Mouse (Mus musculus): ENCODE data around the gene Fam71e2. TPM values are rescaled to one million over a fixed set of nuclear protein-coding genes. Genes with fewer than 3 reads are reported as not detected.

Gene Fam71e2
- polyA plus RNA-seq, 1 experiment from 2014 or later = not detected

DNA sequence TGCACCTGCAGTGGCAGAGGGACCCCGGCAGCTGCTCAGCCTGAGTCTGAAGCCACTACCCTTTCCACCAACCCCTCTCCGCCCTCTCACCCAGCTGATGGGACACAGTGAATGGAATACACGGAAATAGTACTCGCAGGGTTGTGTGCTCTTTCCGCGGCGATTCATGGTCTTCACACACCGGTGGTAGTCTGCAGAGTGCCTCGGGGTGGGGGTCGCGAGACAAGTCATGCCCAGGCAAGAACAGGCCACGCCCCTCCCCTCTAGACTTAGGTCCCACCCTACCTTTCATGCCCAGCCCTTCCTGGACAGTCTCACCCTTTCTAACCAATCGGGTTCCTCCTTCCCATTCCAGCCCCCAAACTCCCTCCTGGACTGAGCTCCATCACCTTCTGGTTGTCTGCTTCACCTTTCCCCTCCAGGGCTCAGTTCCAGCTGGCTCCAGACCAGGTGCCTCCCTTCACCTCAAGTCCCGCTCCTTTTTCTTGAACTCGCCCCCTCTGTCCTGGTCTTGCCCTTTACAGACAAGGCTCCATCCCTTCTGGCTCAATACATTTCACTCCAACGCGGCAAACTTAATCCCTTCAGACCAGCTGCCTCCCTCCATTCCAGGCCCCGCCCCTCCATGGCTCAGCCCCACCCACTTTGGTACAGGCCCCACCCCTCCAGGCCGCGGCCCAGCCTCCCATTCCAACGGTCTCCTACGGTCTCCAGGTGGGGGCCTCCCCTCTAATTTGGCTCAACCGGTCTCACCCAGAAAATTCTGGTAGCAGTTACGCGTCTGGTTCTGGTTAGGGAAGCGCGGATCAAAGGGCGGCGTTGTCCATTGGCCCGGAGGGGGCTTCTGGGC lies 18.9 kb downstream of the Fam71e2 start:
- in situ Hi-C loops (cut with MboI; ENCODE audit: low pct_unique_long_range_greater_than_20kb) = no loop called here
- H3K27me3 ChIP-seq = no peaks in the 10 kb centered on the region
- TF ChIP-seq CTCF (IDR thresholded peaks at IDR 0.05) = no peak

DNA sequence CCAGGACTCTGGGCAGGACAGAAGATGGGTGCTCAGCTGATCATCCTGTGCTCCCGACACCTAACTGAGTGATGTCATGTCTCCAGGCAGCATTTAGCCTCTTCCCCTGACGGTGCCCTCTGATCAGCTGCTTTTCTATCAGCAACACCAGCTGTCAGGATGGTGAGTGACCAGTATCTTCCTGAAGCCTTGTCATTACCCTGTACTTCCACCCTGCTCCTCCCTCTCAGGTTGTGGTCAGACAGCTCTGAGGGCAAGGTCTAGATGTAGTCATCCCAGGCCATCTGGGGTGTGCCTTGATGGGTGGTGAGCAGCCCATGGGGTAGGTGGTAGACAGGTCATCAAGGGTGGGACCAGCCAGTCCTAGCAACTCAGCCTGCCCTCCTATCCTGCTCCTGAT lies 21.9 kb downstream of the Fam71e2 start:
- in situ Hi-C loops (cut with MboI; ENCODE audit: low pct_unique_long_range_greater_than_20kb) = no loop called here
- POLR2A ChIA-PET = interaction anchor here (1.0 to 1.2 kb wide), 2 partner anchors 27 to 40 kb away, joined by 3 to 4 read pairs; partner anchors contain the start of gene Tmem238
- H3K27me3 ChIP-seq = no peaks in the 10 kb centered on the region
- CTCF ChIA-PET = no interaction called here
- DNase-seq (ENCODE audit: low read depth, low spot score) = no peak
- ATAC-seq = no peak
- TF ChIP-seq CTCF (IDR thresholded peaks at IDR 0.05) = no peak

More for the DNA sequence above, 18.9 kb downstream of the Fam71e2 start:
- DNase-seq (ENCODE audit: low read depth, low spot score) (no peak), ATAC-seq (no peak)
- POLR2A ChIA-PET = interaction anchor here (0.6 to 1.2 kb wide), 2 partner anchors 11 to 25 kb away, joined by 3 to 4 read pairs; no protein-coding TSS in a partner anchor
- CTCF ChIA-PET = no interaction called here

DNA sequence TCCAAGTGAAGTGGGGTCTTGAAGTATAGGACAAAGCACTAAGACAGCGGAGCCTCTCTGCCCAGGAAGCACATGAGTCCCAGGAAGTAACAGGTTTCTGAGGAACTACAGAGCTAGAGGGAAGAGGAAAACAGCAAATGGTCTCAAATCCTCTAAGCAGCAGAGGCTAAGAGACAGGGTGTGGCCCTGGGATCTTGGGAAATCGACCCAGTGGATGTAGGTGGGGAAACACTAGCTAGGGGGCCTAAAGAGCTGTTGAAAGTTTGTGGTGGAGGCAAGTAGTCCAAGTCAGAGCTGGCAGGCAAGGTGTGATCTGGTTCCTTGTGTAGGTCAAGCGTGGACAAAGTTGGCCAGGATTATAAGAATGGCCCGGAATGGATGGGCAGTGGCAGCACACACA lies 22.8 kb downstream of the Fam71e2 start:
- TF ChIP-seq CTCF (IDR thresholded peaks at IDR 0.05) = no peak
- in situ Hi-C loops (cut with MboI; ENCODE audit: low pct_unique_long_range_greater_than_20kb) = no loop called here
- CTCF ChIA-PET = no interaction called here
- ATAC-seq = no peak
- no peak for DNase-seq (ENCODE audit: low read depth, low spot score)
- POLR2A ChIA-PET = interaction anchor here (1.0 to 1.2 kb wide), 2 partner anchors 28 to 41 kb away, joined by 3 to 4 read pairs; partner anchors contain the start of gene Tmem238
- H3K27me3 ChIP-seq = no peaks in the 10 kb centered on the region

DNA sequence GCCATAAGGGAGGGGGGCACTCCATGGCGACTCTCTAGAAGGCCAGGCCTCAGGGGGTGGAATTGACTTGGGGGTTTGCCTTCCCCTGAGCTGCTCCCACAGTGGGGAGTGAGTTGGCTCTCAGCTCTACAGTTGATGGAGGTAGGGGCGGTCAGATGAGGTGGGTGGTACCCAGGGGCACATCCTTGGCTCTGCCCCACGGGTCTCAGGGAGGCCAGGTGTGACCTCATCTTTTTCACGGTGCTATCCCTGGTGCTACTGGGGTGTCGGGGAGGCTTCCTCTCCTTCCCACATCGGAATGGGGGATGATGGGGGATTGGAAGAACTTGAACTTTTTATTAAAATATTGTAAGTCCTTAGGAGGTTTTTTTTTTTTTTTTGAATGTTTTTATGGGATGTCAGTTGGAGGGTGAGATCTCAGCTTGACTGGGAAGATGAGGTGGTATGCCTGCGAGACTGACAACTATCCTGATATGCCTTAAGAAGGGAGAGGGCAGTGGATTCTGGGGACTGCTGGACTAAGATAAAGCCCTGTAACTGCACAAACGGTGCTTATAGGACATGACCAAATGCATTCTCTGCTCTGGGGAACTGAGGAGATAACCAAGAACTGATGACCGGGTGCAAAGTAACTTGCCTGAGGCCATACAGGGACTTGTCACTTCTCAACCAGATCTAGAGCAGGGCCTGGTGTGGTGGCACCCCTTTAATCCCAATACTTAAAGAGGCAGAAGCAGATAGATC lies 23.8 kb downstream of the Fam71e2 start:
- DNase-seq (ENCODE audit: low read depth, low spot score) (no peak), ATAC-seq (no peak)
- in situ Hi-C loops (cut with MboI; ENCODE audit: low pct_unique_long_range_greater_than_20kb) = no loop called here
- ChIA-PET CTCF (no interaction called here), POLR2A (no interaction called here)
- TF ChIP-seq CTCF (IDR thresholded peaks at IDR 0.05) = no peak
- H3K27me3 ChIP-seq = no peaks in the 10 kb centered on the region

DNA sequence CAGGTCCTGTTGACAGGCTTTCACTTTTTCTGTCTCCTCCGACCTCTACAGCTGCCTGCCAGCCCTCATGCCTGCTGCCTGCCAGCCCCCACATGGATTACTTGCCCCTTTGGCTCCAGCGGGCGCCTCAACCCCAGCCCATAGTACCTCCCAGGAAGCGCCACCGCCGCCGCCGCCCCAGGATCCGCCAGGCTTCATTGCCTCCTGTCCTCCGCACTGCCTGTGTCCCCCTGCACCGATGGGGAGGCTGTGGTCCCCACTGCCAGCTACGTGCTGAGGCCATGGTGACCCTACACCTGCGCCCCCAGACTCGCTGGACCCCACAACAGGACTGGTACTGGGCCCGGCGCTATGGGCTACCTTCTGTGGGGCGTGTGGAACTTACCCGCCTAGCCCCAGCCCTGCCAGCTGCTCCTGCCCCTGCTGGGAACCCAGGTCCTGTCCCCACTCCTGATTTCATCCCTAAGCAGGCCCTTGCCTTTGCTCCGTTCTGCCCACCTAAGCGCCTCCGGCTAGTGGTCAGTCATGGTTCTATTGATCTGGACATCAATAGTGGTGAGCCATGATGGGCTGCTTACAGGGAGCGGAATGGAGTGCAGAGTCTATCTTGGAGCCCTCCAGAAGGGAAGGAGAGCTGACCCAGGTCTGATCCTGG lies 24.6 kb downstream of the Fam71e2 start:
- TF ChIP-seq CTCF (IDR thresholded peaks at IDR 0.05) = no peak
- POLR2A ChIA-PET = no interaction called here
- ATAC-seq (no peak), DNase-seq (ENCODE audit: low read depth, low spot score) (no peak)
- in situ Hi-C loops (cut with MboI; ENCODE audit: low pct_unique_long_range_greater_than_20kb) = no loop called here
- no peaks in the 10 kb centered on the region for H3K27me3 ChIP-seq
- CTCF ChIA-PET = interaction anchor here (1.5 kb wide), 1 partner anchor 35 kb away, joined by 3 read pairs; no protein-coding TSS in a partner anchor

DNA sequence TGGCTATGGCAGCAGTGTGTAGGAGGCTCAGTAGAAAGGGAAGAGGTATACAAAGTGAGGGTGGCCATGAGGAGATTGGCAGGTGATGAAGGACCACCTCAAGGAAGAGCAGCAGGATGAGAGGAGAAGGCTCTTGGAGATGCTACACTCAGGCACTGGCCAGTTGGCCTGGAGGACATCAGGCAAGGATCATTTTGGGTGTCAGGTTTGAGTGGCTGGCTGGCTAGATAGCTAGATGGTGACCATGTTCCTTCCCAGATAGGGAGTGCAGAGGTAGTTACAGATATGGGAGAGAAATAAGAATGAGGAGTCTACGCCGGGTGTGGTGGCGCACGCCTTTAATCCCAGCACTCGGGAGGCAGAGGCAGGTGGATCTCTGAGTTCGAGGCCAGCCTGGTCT lies 26.2 kb downstream of the Fam71e2 start:
- POLR2A ChIA-PET = interaction anchor here (1.4 kb wide), 1 partner anchor 34 kb away, joined by 5 read pairs; no protein-coding TSS in a partner anchor
- CTCF ChIA-PET = interaction anchor here (1.5 kb wide), 1 partner anchor 37 kb away, joined by 3 read pairs; no protein-coding TSS in a partner anchor
- ATAC-seq (no peak), DNase-seq (ENCODE audit: low read depth, low spot score) (no peak)
- in situ Hi-C loops (cut with MboI; ENCODE audit: low pct_unique_long_range_greater_than_20kb) = no loop called here
- H3K27me3 ChIP-seq = no peaks in the 10 kb centered on the region
- no peak for TF ChIP-seq CTCF (IDR thresholded peaks at IDR 0.05)

DNA sequence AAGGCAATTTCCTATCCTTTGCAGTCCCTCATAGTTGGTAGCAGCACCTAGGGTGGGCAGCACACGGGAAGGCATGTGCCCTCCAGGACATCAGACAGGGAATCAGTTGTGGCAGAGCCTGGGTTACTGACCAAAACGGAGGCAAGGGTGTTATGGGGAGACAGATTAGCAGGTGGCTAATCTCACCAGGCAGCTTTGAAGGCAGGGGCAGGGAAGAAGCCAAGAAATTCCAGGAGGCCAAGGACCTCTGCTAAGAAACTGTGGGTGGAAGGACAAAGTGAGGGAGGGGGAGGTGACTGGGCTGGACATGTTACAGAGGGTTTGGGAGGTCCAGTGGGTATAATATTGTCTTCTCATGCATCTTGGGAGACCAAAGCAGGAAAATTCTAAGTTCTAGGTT lies 27.7 kb downstream of the Fam71e2 start:
- no peaks in the 10 kb centered on the region for H3K27me3 ChIP-seq
- ChIA-PET POLR2A (interaction anchor here (1.5 kb wide), 1 partner anchor 10 kb away, joined by 3 read pairs; no protein-coding TSS in a partner anchor), CTCF (no interaction called here)
- no peak for TF ChIP-seq CTCF (IDR thresholded peaks at IDR 0.05)
- no peak for DNase-seq (ENCODE audit: low read depth, low spot score)
- ATAC-seq = no peak
- in situ Hi-C loops (cut with MboI; ENCODE audit: low pct_unique_long_range_greater_than_20kb) = no loop called here

DNA sequence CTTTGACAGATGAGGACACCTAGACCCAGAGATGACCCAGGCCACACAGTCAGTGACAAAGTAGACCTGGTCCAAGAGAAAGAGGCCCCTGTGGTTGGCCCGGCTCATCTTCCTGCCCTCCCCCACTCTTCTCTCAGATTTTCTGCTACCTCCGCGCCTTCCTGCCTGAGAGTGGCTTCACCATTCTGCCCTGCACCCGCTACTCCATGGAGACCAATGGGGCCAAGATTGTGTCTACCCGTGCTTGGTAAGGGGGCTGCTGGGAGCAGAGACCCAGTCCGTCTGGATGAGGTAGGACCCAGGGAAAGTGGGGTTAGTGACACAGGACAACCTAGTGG lies 28.7 kb downstream of the Fam71e2 start:
- ATAC-seq (no peak), DNase-seq (ENCODE audit: low read depth, low spot score) (no peak)
- in situ Hi-C loops (cut with MboI; ENCODE audit: low pct_unique_long_range_greater_than_20kb) = no loop called here
- ChIA-PET CTCF (no interaction called here), POLR2A (interaction anchor here (0.5 to 1.5 kb wide), 2 partner anchors 11 to 173 kb away, joined by 3 to 4 read pairs; no protein-coding TSS in a partner anchor)
- H3K27me3 ChIP-seq = no peaks in the 10 kb centered on the region
- TF ChIP-seq CTCF (IDR thresholded peaks at IDR 0.05) = no peak

DNA sequence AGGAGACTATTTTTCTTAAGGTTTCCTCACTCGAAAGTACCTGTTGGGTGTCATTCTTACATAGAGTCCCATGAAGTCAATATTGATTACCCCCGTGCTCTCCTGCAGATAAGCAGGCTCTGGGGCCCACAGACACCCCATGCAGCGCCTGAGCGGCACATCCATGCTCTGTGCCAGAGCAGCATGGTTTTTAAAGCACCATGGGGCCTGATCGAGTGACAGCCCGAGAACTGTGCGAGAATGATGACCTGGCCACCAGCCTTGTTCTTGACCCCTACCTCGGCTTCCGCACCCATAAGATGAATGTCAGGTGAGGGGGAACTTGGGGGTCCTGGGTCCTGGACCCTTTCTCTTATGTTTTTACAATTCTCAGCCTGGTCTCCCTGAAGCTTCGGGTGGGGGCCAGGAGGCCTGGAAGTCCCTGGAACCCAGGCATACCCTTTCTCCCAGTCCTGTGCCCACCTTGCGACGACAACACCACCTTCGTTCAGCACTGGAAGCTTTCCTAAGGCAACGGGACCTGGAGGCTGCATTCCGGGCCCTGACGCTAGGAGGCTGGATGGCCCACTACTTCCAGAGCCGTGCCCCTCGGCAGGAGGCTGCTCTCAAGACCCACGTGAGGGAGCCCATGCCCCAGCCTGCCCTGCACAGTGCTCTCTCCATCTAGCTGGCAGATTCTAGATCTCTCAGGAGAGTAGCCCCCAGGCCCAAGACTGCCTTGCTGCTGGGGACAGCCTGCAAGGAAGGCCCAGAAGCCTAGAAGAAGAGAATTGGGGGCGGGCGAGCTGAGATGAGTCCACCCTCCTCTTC lies 29.2 kb downstream of the Fam71e2 start:
- in situ Hi-C loops (cut with MboI; ENCODE audit: low pct_unique_long_range_greater_than_20kb) = no loop called here
- ChIA-PET POLR2A (interaction anchor here (0.5 to 1.5 kb wide), 5 partner anchors 11 to 174 kb away, joined by 3 to 5 read pairs (median 4); partner anchors contain the start of genes Cox6b2, Rpl28 and Tmem238), CTCF (no interaction called here)
- DNase-seq (ENCODE audit: low read depth, low spot score) = no peak
- no peak for TF ChIP-seq CTCF (IDR thresholded peaks at IDR 0.05)
- no peaks in the 10 kb centered on the region for H3K27me3 ChIP-seq
- ATAC-seq = no peak

DNA sequence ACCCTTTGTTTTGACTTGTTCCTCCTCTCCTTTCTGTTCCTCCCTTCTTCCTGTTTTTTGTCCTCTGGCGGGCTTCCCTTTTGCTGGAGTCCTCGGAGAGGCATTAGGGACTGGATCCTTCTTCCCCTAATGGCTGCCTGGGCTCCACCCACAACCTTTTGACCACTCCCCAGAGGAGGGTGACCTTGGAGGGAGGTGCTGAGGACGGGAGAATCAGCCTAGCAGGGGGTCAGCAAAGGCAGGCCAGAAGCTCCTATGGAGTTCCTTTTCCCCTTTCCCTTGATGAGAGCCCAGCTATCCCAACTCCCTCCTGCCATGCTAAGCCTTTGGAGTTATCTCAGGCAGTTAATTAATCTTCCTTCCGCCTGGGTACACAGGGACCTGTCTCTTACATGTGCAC lies 30.0 kb downstream of the Fam71e2 start:
- no peaks in the 10 kb centered on the region for H3K27me3 ChIP-seq
- in situ Hi-C loops (cut with MboI; ENCODE audit: low pct_unique_long_range_greater_than_20kb) = no loop called here
- ChIA-PET CTCF (no interaction called here), POLR2A (interaction anchor here (0.8 to 1.3 kb wide), 4 partner anchors 11 to 52 kb away, joined by 3 to 7 read pairs (median 4); partner anchors contain the start of genes Cox6b2, Rpl28 and Tmem238)
- no peak for ATAC-seq
- DNase-seq (ENCODE audit: low read depth, low spot score) = peak; percentile 22
- no peak for TF ChIP-seq CTCF (IDR thresholded peaks at IDR 0.05)
